Mouse (Mus musculus) right cerebral cortex, adult 2 months (tissue): Measurements from ENCODE around the gene Lama4.

Experiments
- DNase-seq, 2 experiments: peaks; one replicate each; pipeline ENCODE4 v3.0.0; 2021 to 2022; ENCODE audit warnings: low spot score in 2 of 2

The Lama4 gene

GRCm38 (mm10) chr10:38965075-38965781 is at the start of gene Lama4:
TSS of gene Lama4 (plus strand) at chr10:38965515.
- peak; percentile 37 to 44 for DNase-seq

- DNase-seq: no peak
These were observed 49.2 kb upstream of the Lama4 start for GRCm38 (mm10) chr10:38916027-38916617.

DNA sequence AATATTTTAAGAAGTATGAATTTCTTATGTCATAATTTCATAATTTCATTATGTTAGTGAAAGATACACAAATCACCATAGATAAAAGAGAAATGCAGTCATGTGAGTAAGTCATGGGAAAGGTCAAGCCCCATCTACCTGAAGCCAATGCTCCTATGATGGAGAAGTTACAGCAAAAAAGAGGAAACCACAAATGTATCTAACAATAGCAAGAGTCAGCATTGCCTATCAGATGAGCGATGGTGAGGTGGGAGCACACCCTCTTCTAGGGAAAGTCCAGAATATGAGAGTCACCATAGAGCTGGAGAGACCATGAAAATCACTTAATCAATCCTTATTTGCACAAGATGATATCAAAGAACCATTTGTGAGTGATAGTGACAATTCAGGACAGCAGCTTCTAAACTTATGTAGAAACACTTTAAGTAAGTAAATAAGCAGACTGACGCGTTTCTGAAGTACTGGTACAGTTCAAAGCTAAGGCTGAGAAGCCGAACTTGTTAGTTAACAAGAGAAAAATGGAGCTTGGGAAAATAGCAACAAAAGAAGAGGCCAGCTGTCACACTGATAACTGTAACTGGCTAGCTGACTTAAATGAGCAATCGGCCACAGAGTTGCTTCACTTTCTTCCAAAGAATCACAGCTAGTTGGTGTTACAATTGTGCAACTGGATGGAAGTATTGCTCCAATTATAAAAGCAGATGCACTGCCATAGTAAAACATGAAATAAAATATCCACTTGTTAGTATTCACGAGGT is 36.2 kb upstream of the Lama4 start:
- DNase-seq: no peak

DNA sequence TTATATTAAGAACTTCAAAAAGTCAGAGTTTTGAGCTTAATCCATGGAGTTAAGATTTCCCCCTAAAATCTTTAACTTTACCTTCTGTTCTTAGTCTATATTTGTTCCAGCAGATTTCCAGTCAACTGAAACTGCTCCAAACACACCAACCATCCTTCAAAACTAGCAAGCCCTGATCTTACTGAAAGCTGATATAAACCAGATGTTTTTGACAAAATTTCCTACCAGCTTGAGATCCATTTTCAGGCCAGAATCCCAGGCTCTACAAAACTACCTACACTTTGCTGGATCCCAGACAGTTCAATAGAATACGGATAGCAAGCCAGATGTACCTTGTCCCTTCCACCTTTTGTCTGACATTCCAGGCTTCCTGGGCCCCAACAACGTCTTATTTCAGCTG is 20.6 kb upstream of the Lama4 start:
- DNase-seq: no peak

- DNase-seq: peak in 1 of 2 experiments; percentile 13
These were observed 3.4 kb upstream of the Lama4 start for GRCm38 (mm10) chr10:38961920-38962319.

DNA sequence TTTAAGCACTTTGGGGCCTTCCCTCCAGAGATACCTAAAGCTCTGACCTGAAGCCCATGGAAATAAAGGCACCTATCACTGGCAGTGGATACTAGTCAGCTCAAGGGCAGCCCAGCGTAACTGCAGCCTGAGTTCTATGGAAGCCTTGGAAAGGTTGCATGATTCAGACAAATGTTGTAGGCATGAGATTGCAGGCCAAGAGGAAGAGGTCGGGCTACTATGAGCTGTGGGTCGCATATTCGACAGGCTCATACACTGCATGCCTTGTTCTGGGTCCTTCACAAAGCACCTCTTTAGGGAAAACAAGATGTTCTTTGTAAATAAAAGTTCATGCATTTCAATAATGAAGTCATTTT is 618 bp upstream of the Lama4 start:
- no peak for DNase-seq

GRCm38 (mm10) chr10:38965857-38966256 is 542 bp downstream of the Lama4 start:
- DNase-seq: no peak

DNA sequence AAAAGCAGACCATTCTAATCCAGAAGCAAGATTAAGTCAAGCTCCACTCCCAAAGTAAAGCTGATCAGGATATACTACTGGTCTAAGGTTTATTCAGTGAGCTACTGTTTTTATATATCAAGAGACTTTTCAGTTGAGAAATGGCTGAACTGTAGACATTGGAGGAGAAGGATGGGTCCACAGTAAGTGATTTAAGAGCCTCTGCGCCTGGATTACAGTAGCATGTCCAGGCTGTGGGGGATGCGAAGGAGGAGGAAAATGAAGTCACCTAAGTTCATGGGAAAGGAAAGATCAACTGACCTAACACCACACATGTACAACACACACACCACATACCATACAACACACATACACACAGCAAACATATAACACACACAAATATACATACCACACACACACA is 1.3 kb downstream of the Lama4 start:
- DNase-seq: no peak

DNA sequence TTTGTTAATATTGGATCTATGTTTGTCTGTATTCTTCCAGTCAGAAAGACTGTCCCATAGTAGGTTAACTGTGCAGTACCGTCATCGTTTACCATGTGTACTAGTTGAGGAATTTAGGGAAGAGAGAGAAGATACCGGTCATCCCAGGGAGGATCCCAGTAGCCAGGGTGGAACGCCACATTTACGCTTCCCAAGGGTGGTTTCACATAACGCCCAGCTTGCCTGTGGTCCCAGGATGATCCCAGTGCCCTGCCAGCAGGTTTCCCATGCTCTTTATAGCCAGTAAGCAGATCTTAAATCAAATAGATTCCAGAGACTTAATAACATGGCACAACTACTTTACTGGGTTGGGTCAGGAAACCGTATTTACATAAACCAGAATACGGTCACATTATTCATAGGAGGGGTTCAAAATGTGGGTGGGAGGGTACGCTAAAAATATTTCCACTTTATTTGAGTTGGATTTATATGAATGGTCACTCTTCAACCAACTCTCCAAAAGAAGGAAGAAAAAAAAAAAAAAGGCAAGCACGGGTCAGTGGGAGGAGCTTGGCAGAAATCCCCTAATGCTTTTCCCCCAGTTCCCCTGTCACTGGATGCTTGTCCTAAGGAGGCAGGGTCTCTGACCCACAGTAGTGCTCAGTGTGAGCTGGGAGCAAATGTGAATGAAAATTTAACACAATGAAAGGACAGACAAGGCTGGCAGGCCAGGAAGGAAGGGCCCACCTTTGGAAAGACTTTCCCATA is 3.2 kb downstream of the Lama4 start:
- DNase-seq: no peak

DNA sequence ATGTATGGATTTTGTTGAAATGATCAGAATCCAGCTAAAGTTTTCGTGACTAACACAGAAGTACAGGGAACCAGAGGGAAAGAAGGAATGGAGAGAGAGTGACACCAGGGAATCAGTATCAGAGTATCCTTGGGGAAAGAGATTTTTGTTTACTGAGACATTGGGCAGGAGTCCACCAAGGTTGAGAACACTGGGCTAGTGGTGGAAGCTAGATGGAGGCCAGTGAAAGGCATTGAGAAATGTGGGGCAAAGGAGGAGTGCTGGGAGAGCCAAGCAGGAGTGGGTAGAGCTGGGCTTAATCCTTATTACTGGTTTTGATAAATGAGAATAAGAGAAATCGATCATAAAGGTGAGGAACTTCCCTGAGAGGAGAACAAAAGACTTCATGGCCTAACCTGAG is 4.2 kb downstream of the Lama4 start:
- no peak for DNase-seq

- no peak for DNase-seq
These were observed 4.7 kb downstream of the Lama4 start for GRCm38 (mm10) chr10:38969975-38970374.

DNA sequence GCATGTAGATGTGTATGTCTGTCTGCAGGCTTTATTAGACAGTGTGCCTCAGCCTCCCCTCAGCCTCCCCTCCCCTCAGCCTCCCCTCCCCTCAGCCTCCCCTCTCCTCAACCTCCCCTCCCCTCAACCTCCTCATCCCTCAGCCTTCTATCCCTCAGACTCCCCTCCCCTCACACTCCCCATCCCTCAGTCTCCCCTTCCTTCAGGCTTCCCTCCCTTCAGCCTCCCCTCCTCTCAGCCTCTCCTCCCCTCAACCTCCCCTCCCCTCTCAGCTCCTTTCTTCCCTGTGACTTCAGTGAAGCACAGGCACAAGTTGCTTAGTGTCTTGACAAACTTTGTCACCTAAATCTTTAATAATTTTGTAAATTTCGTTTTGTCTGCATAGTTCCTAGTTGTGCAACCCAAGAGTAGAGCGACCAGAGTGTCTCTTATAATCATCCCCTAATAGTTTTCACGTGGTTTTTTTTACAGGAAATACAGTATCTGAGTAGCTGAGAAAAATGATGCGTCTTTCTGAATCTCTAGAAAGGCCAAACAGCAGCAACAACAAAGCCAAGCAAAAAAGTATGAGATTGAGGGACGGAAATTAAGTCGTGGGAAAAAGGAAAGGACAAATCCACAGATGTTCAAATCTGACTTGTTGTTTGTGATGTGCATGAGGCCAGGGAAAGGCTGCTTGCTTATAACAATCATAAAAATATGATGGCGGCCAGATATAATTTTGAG is 7.1 kb downstream of the Lama4 start:
- DNase-seq: no peak

DNA sequence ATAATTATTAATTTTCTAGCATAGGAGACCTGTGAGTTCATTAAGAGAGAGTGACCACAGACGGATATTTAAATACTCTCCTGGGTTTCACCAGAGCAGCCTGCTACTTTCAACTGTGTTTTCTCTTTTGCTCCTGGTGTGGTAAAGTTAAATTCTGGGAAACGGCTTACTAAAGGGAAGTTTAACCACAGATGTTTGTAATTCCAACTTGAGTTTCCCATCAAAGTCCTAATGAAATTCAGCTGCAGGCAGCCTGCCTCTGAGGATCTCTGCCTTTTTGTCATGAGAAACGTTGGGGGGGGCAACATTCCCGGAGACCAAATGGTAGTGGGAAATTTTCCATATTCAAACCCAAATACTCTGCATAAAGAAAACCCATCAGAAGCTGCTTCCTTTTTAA is 7.7 kb downstream of the Lama4 start:
- no peak for DNase-seq

DNA sequence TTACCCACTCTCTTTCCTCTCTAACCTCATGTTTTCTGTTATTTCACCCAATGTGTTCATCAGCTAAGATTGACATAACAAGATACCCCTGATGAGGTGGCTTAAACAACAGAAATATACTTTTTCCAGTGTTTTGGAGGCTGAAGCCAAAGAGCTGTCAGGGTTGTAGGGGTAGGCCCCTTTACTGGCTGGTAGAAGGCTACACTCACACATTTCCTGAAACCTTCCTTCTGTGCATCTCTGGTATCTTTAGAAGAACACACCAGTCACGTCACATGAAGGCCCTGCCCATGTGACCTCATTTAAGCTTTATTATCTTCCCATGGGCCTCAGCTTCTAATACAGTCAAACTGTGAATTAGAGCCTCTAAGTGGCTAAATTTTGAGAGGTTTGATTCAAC is 12.9 kb downstream of the Lama4 start:
- no peak for DNase-seq

GRCm38 (mm10) chr10:38979699-38980098 is 14.4 kb downstream of the Lama4 start:
- no peak for DNase-seq

DNA sequence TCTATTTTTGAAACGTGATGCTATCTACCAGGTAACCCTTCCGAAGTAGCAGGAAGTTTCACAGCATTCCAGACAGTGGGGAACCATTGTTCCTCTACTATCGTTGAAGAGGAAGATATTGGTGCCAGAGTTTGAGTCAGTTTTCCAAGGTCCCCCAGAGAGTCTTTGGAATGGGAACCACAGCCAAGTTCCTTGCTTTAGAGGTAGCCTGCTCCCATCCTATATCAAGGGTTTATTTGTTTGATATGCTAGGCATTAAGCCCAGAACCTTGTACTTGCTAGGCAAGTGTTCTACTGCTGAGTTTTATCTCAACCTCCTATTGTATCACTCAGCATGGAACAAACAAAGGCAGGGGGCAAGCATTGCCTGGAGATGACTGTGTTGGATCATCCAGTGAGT is 15.7 kb downstream of the Lama4 start:
- DNase-seq: no peak

GRCm38 (mm10) chr10:38984358-38985075 is 19.2 kb downstream of the Lama4 start:
- DNase-seq: no peak

DNA sequence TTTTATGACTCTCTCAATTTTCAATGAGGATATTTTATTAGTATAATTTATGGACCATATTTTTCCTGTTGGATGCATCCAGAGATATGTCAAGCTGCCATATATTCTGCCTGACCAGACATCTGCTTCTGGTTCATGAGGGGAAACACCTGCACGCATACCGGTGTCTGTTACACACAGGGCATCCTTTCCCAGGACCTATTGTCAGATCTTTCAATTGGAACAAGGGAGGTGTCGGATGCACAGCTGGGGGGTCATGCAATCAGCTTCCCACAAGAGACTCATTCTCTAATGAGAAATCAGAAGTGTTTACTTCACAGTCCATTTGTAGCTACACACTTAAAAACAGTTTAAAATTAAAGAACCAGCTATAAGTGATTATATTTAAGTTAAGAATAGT is 20.7 kb downstream of the Lama4 start:
- DNase-seq: no peak

- DNase-seq: no peak
These were observed 27.5 kb downstream of the Lama4 start for GRCm38 (mm10) chr10:38992827-38993226.

DNA sequence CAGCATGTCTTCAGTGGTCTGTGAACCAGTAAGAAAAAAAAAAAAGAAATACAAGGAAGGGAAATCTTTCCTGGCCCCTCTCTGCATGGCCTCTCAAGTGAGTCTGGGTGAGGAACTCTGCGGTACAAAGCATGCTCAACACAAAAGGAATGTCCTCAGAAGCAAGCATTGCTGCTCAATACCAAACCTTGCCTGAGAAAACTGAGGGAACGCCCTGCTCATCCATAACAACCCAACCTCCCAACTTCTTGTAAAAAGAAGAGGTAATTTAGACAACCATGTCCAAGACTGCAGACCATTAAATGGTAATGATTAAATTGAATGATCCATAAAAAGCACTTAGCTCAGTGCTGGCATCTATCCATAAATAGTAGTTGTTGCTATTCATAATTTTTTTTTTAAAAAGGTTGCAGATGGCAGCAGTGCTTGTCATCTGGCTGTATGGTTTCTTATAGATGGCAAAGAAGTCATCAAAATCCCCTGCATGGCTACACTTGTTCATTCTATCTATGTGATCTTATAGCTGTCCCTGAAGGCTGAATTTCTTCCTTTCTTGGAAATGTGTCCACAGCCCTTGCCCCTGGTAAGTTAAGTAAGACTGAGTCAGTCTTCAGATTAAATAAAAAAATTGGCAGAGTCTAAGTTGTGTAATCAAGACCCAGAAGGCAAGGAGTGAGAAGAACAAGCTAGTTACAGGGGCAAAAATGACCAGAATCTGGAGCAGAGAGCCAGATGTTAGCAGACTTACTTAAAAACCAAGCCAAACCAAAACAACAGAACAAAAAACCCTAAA is 28.5 kb downstream of the Lama4 start:
- no peak for DNase-seq
